Mouse (Mus musculus) lung, embryonic 14.5 days (tissue): ENCODE measurements around the gene Kat14. TPM values are rescaled to one million over a fixed set of nuclear protein-coding genes. Genes with fewer than 3 reads are reported as not detected.

ENCODE experiments used
- ATAC-seq: fragments of 200-750 bp; cut with Nextera tagmentation; 2 replicates; pipeline ENCODE4 v1.8.0; 2017; ENCODE audit warnings: mild to moderate bottlenecking, moderate TSS enrichment, moderate library complexity; ENCODE audit not compliant: insufficient read depth
- DNase-seq: peaks from one replicate; pipeline ENCODE4 v3.0.0-alpha.2; 2015
- H3K27ac ChIP-seq: fragments of 300-500 bp; sonication (generic); 2 replicates; pipeline ENCODE4 v1.5.1; 2014; ENCODE audit warnings: low read depth, mild to moderate bottlenecking, moderate library complexity
- H3K27me3 ChIP-seq: fragments of 300-500 bp; sonication (generic); 2 replicates; pipeline ENCODE4 v1.6.1; 2014; ENCODE audit warnings: low read length, control low read depth; ENCODE audit not compliant: insufficient read depth
- H3K36me3 ChIP-seq: fragments of 300-500 bp; sonication (generic); 2 replicates; pipeline ENCODE4 v1.6.1; 2014; ENCODE audit warnings: control low read depth; ENCODE audit not compliant: insufficient read depth
- H3K4me1 ChIP-seq: fragments of 300-500 bp; sonication (generic); 2 replicates; pipeline ENCODE4 v1.6.1; 2014; ENCODE audit warnings: antibody characterized with exemption, control low read depth; ENCODE audit not compliant: insufficient read depth
- H3K4me2 ChIP-seq: fragments of 300-500 bp; sonication (generic); 2 replicates; pipeline ENCODE4 v1.6.1; 2014; ENCODE audit warnings: mild to moderate bottlenecking
- H3K4me3 ChIP-seq: fragments of 300-500 bp; sonication (generic); 2 replicates; pipeline ENCODE4 v1.5.1; 2014; ENCODE audit warnings: low read depth, low read length
- H3K9ac ChIP-seq: fragments of 300-500 bp; sonication (generic); 2 replicates; pipeline ENCODE4 v1.6.1; 2014
- H3K9me3 ChIP-seq: fragments of 300-500 bp; sonication (generic); 2 replicates; pipeline ENCODE4 v1.6.1; 2016; ENCODE audit warnings: low read depth, low read length, control low read depth
- CTCF ChIP-seq: IDR thresholded peaks from 2 replicates; pipeline ENCODE4 v1.5.1; 2016; ENCODE audit warnings: antibody characterized with exemption, low read depth
- WGBS: fragments of 180-500 bp; shearing (Covaris S2); extraction: QIAGEN DNeasy Blood & Tissue Kit; methylation state at CpG from one replicate; pipeline ENCODE4 v1.1.7; 2014; 5-methylcytosine and 5-hydroxymethylcytosine counted together
- polyA plus RNA-seq: library from polyadenylated mRNA; unstranded; fragments of >200 nt; fragmentation: Nextera tagmentation; extraction: Ambion mirVana; gene quantifications from 2 replicates; pipeline ENCODE4 v1.2.1, GENCODE M21; 2014

Kat14 gene
- polyA plus RNA-seq, 1 experiment from 2014 or later = 43.7 TPM

GRCm38 (mm10) chr2:144429171-144429570 lies 60.4 kb downstream of the Kat14 start:
- DNase-seq = no peak
- Histone ChIP-seq H3K4me3 (no peak overlapping the region), H3K4me1 (no peaks in the 10 kb centered on the region), H3K27me3 (no peaks in the 10 kb centered on the region), H3K9me3 (no peaks in the 10 kb centered on the region), H3K36me3 (no peaks in the 10 kb centered on the region), H3K27ac (no peak overlapping the region), H3K4me2 (no peak overlapping the region), H3K9ac (no peak overlapping the region)
- no peak for TF ChIP-seq CTCF
- ATAC-seq = no peak
- 71% methylated on average over 7 of the region's 7 CpGs for WGBS

GRCm38 (mm10) chr2:144431286-144431825 lies 62.6 kb downstream of the Kat14 start:
- Histone ChIP-seq H3K9me3 (no peaks in the 10 kb centered on the region), H3K4me1 (no peaks in the 10 kb centered on the region), H3K4me2 (no peak overlapping the region), H3K9ac (no peak overlapping the region), H3K4me3 (no peak overlapping the region), H3K27me3 (no peaks in the 10 kb centered on the region), H3K36me3 (no peaks in the 10 kb centered on the region), H3K27ac (no peak overlapping the region)
- no peak for ATAC-seq
- 66% methylated on average over 5 of the region's 5 CpGs for WGBS
- DNase-seq = no peak
- no peak for TF ChIP-seq CTCF

GRCm38 (mm10) chr2:144435679-144436078 lies 66.9 kb downstream of the Kat14 start:
- ATAC-seq (no peak), DNase-seq (no peak)
- no peak overlapping the region for H3K9ac ChIP-seq
- 67% methylated on average over 10 of the region's 10 CpGs for WGBS
- H3K27me3 ChIP-seq = no peaks in the 10 kb centered on the region
- H3K4me3 ChIP-seq = no peak overlapping the region
- H3K4me1 ChIP-seq = no peaks in the 10 kb centered on the region
- no peak overlapping the region for H3K4me2 ChIP-seq
- TF ChIP-seq CTCF = no peak
- H3K9me3 ChIP-seq = no peaks in the 10 kb centered on the region
- H3K27ac ChIP-seq = no peak overlapping the region
- H3K36me3 ChIP-seq = no peaks in the 10 kb centered on the region

GRCm38 (mm10) chr2:144438424-144438823 lies 69.6 kb downstream of the Kat14 start:
- Histone ChIP-seq H3K4me1 (no peaks in the 10 kb centered on the region), H3K9me3 (no peaks in the 10 kb centered on the region), H3K36me3 (no peaks in the 10 kb centered on the region), H3K4me2 (no peak overlapping the region), H3K9ac (no peak overlapping the region), H3K4me3 (no peak overlapping the region), H3K27ac (no peak overlapping the region), H3K27me3 (no peaks in the 10 kb centered on the region)
- no peak for DNase-seq
- no peak for ATAC-seq
- TF ChIP-seq CTCF = peak; percentile 37
- 57% methylated on average over 4 of the region's 4 CpGs for WGBS

GRCm38 (mm10) chr2:144439191-144439700 lies 70.5 kb downstream of the Kat14 start:
- no peaks in the 10 kb centered on the region for H3K4me1 ChIP-seq
- H3K27ac ChIP-seq = no peak overlapping the region
- no peak overlapping the region for H3K9ac ChIP-seq
- no peaks in the 10 kb centered on the region for H3K9me3 ChIP-seq
- H3K4me2 ChIP-seq = no peak overlapping the region
- DNase-seq (no peak), ATAC-seq (no peak)
- 60% methylated on average over 3 of the region's 3 CpGs for WGBS
- H3K36me3 ChIP-seq = no peaks in the 10 kb centered on the region
- no peaks in the 10 kb centered on the region for H3K27me3 ChIP-seq
- H3K4me3 ChIP-seq = no peak overlapping the region
- TF ChIP-seq CTCF = no peak

GRCm38 (mm10) chr2:144441386-144441915 lies 72.7 kb downstream of the Kat14 start:
- H3K4me3 ChIP-seq = no peak overlapping the region
- DNase-seq (no peak), ATAC-seq (no peak)
- H3K27ac ChIP-seq = no peak overlapping the region
- H3K36me3 ChIP-seq = no peaks in the 10 kb centered on the region
- TF ChIP-seq CTCF = no peak
- WGBS = 73% methylated on average over 11 of the region's 11 CpGs
- H3K9me3 ChIP-seq = no peaks in the 10 kb centered on the region
- no peaks in the 10 kb centered on the region for H3K27me3 ChIP-seq
- no peak overlapping the region for H3K9ac ChIP-seq
- H3K4me1 ChIP-seq = no peaks in the 10 kb centered on the region
- H3K4me2 ChIP-seq = no peak overlapping the region

- 81% methylated on average over 7 of the region's 7 CpGs for WGBS
- Histone ChIP-seq H3K36me3 (no peaks in the 10 kb centered on the region), H3K9ac (no peak overlapping the region), H3K27me3 (no peaks in the 10 kb centered on the region), H3K4me2 (no peak overlapping the region), H3K4me1 (no peaks in the 10 kb centered on the region), H3K9me3 (no peaks in the 10 kb centered on the region), H3K27ac (no peak overlapping the region), H3K4me3 (no peak overlapping the region)
- TF ChIP-seq CTCF = no peak
- ATAC-seq = no peak
- no peak for DNase-seq
Measured at GRCm38 (mm10) chr2:144446360-144446999, 77.7 kb downstream of the Kat14 start.
